Mouse (Mus musculus) forebrain, embryonic 11.5 days (tissue): ENCODE measurements around the gene Ddx41. TPM values are rescaled to one million over a fixed set of nuclear protein-coding genes. Genes with fewer than 3 reads are reported as not detected.
A peak's percentile ranks its signal among the peaks of the same experiment; 100 is the strongest.
"Not testable (repeated sequence)": the region's sequence is repeated elsewhere in the genome, so short reads cannot be mapped to it uniquely, and the experiment has no call there.

Experiments used
- ATAC-seq: fragments of 200-750 bp; cut with Nextera tagmentation; replicated peaks from 2 replicates; pipeline ENCODE4 v1.8.0; 2017; ENCODE audit warnings: moderate TSS enrichment; ENCODE audit not compliant: low FRiP score
- DNase-seq: peaks from one replicate; pipeline ENCODE4 v3.0.0-alpha.2; 2017; ENCODE audit warnings: low spot score
- H3K27ac ChIP-seq: fragments of 300-500 bp; sonication (generic); 2 replicates; pipeline ENCODE4 v1.5.1; 2014; ENCODE audit warnings: low read depth, low read length
- H3K27me3 ChIP-seq: fragments of 300-500 bp; sonication (generic); 2 replicates; pipeline ENCODE4 v1.6.1; 2014; ENCODE audit warnings: mild to moderate bottlenecking, low read length, mixed read lengths; ENCODE audit not compliant: control insufficient read depth, insufficient read depth
- H3K36me3 ChIP-seq: fragments of 300-500 bp; sonication (generic); 2 replicates; pipeline ENCODE4 v1.6.1; 2014; ENCODE audit warnings: mild to moderate bottlenecking, low read length, moderate library complexity, mixed read lengths; ENCODE audit not compliant: control insufficient read depth, insufficient read depth
- H3K4me1 ChIP-seq: fragments of 300-500 bp; sonication (generic); replicated peaks from 2 replicates; pipeline ENCODE4 v1.6.1; 2014; ENCODE audit warnings: low read length, mixed read lengths; ENCODE audit not compliant: control insufficient read depth, insufficient read depth
- H3K4me2 ChIP-seq: fragments of 300-500 bp; sonication (generic); 2 replicates; pipeline ENCODE4 v1.6.1; 2014; ENCODE audit warnings: low read depth, mild to moderate bottlenecking, low read length, moderate library complexity, mixed read lengths; ENCODE audit not compliant: severe bottlenecking
- H3K4me3 ChIP-seq: fragments of 300-500 bp; sonication (generic); 2 replicates; pipeline ENCODE4 v1.5.1; 2014; ENCODE audit warnings: low read depth, low read length
- H3K9ac ChIP-seq: fragments of 300-500 bp; sonication (generic); 2 replicates; pipeline ENCODE4 v1.6.1; 2014; ENCODE audit warnings: low read length
- H3K9me3 ChIP-seq: fragments of 300-500 bp; sonication (generic); 2 replicates; pipeline ENCODE4 v1.6.1; 2016; ENCODE audit warnings: low read length, mixed read lengths; ENCODE audit not compliant: control insufficient read depth
- WGBS: fragments of 180-500 bp; shearing (Covaris S2); extraction: QIAGEN DNeasy Blood & Tissue Kit; methylation state at CpG from one replicate; pipeline ENCODE4 v1.1.7; 2014; 5-methylcytosine and 5-hydroxymethylcytosine counted together
- polyA plus RNA-seq: library from polyadenylated mRNA; unstranded; fragments of >200 nt; fragmentation: Nextera tagmentation; extraction: Ambion mirVana; gene quantifications from 2 replicates; pipeline ENCODE4 v1.2.1, GENCODE M21; 2014

Gene Ddx41
- polyA plus RNA-seq, 1 experiment from 2014 or later = 79.3 TPM

GRCm38 (mm10) chr13:55570286-55570973, 34.0 kb upstream of the Ddx41 start:
- H3K4me2 ChIP-seq = peak overlapping the region; percentile 79
- no peaks in the 10 kb centered on the region for H3K9me3 ChIP-seq
- peak overlapping the region; percentile 99 for H3K4me3 ChIP-seq
- H3K9ac ChIP-seq = peak overlapping the region; percentile 98
- peak; percentile 71 for DNase-seq
- ATAC-seq = peak; percentile 67
- H3K27ac ChIP-seq = peak overlapping the region; percentile 81
- WGBS = under 1% methylated on average over 37 of the region's 47 CpGs
- peaks cover 5% of the 10 kb centered on the region for H3K4me1 ChIP-seq
- no peaks in the 10 kb centered on the region for H3K27me3 ChIP-seq
- no peaks in the 10 kb centered on the region for H3K36me3 ChIP-seq

GRCm38 (mm10) chr13:55569726-55570285, 33.3 kb upstream of the Ddx41 start:
- DNase-seq (peak; percentile 61), ATAC-seq (peak; percentile 13; the same call in 1 of the 2 replicates)
- peak overlapping the region; percentile 99 for H3K4me3 ChIP-seq
- no peaks in the 10 kb centered on the region for H3K27me3 ChIP-seq
- H3K36me3 ChIP-seq = no peaks in the 10 kb centered on the region
- H3K4me2 ChIP-seq = peak overlapping the region; percentile 79
- 6% methylated on average over 16 of the region's 16 CpGs for WGBS
- peaks cover 5% of the 10 kb centered on the region for H3K4me1 ChIP-seq
- no peak overlapping the region for H3K27ac ChIP-seq
- H3K9ac ChIP-seq = peak overlapping the region; percentile 98
- H3K9me3 ChIP-seq = no peaks in the 10 kb centered on the region

GRCm38 (mm10) chr13:55568524-55568923, 32.1 kb upstream of the Ddx41 start:
- not testable (repeated sequence) for H3K9me3 ChIP-seq, H3K27me3 ChIP-seq, H3K4me3 ChIP-seq, H3K4me1 ChIP-seq, H3K9ac ChIP-seq, H3K36me3 ChIP-seq, ATAC-seq, H3K27ac ChIP-seq, DNase-seq, H3K4me2 ChIP-seq
- WGBS = 92% methylated on average over 4 of the region's 4 CpGs

- DNase-seq = no peak
- H3K4me1 ChIP-seq = peaks cover 5% of the 10 kb centered on the region
- H3K27ac ChIP-seq = no peak overlapping the region
- no peak overlapping the region for H3K4me2 ChIP-seq
- no peaks in the 10 kb centered on the region for H3K27me3 ChIP-seq
- H3K9ac ChIP-seq = no peak overlapping the region
- no peak overlapping the region for H3K4me3 ChIP-seq
- H3K9me3 ChIP-seq = no peaks in the 10 kb centered on the region
- no peak for ATAC-seq
- H3K36me3 ChIP-seq = no peaks in the 10 kb centered on the region
- 92% methylated on average over 2 of the region's 2 CpGs for WGBS
Observed at GRCm38 (mm10) chr13:55567949-55568348, 31.5 kb upstream of the Ddx41 start.

GRCm38 (mm10) chr13:55567001-55567400, 30.5 kb upstream of the Ddx41 start:
- peaks cover 5% of the 10 kb centered on the region for H3K4me1 ChIP-seq
- no peak overlapping the region for H3K27ac ChIP-seq
- H3K27me3 ChIP-seq = no peaks in the 10 kb centered on the region
- H3K4me2 ChIP-seq = no peak overlapping the region
- 94% methylated on average over 6 of the region's 6 CpGs for WGBS
- DNase-seq (no peak), ATAC-seq (no peak)
- no peaks in the 10 kb centered on the region for H3K36me3 ChIP-seq
- no peaks in the 10 kb centered on the region for H3K9me3 ChIP-seq
- H3K9ac ChIP-seq = no peak overlapping the region
- no peak overlapping the region for H3K4me3 ChIP-seq

- Histone ChIP-seq H3K36me3 (no peaks in the 10 kb centered on the region), H3K4me1 (no peaks in the 10 kb centered on the region), H3K4me2 (no peak overlapping the region), H3K4me3 (no peak overlapping the region), H3K9ac (no peak overlapping the region), H3K27ac (no peak overlapping the region), H3K27me3 (no peaks in the 10 kb centered on the region), H3K9me3 (no peaks in the 10 kb centered on the region)
- 89% methylated on average over 7 of the region's 7 CpGs for WGBS
- no peak for DNase-seq
- no peak for ATAC-seq
Observed at GRCm38 (mm10) chr13:55563266-55563879, 26.9 kb upstream of the Ddx41 start.

GRCm38 (mm10) chr13:55557499-55557898, 21.0 kb upstream of the Ddx41 start:
- Histone ChIP-seq H3K27me3 (no peaks in the 10 kb centered on the region), H3K4me3 (no peak overlapping the region), H3K4me2 (no peak overlapping the region), H3K9ac (no peak overlapping the region), H3K4me1 (no peaks in the 10 kb centered on the region), H3K9me3 (no peaks in the 10 kb centered on the region), H3K36me3 (no peaks in the 10 kb centered on the region), H3K27ac (no peak overlapping the region)
- ATAC-seq (no peak), DNase-seq (no peak)
- 90% methylated on average over 6 of the region's 6 CpGs for WGBS

- Histone ChIP-seq H3K4me3 (no peak overlapping the region), H3K27ac (no peak overlapping the region), H3K36me3 (no peaks in the 10 kb centered on the region), H3K4me1 (no peaks in the 10 kb centered on the region), H3K9ac (no peak overlapping the region), H3K27me3 (no peaks in the 10 kb centered on the region), H3K9me3 (no peaks in the 10 kb centered on the region), H3K4me2 (no peak overlapping the region)
- DNase-seq (no peak), ATAC-seq (no peak)
- 96% methylated on average over 9 of the region's 9 CpGs for WGBS
Observed at GRCm38 (mm10) chr13:55555921-55556320, 19.5 kb upstream of the Ddx41 start.
